Mouse (Mus musculus) liver, postnatal 0 days (tissue): ENCODE measurements around the gene Myo6.

Experiments
- CTCF ChIP-seq: sonication (generic); IDR thresholded peaks from 2 replicates; pipeline ENCODE4 v1.5.1; 2016; ENCODE audit warnings: antibody characterized with exemption, low read depth
- EP300 ChIP-seq: IDR thresholded peaks from 2 replicates; pipeline ENCODE4 v1.6.1; 2016; ENCODE audit warnings: antibody characterized with exemption, low read depth, mild to moderate bottlenecking

GRCm38 (mm10) chr9:80191240-80191639 lies 26.4 kb downstream of the Myo6 start:
- no peak for TF ChIP-seq EP300
- TF ChIP-seq CTCF = no peak
